Mouse (Mus musculus) hindbrain, embryonic 16.5 days (tissue): ENCODE measurements around the gene Ces1h. TPM values are rescaled to one million over a fixed set of nuclear protein-coding genes. Genes with fewer than 3 reads are reported as not detected.

Experiments
- ATAC-seq: fragments of 200-750 bp; cut with Nextera tagmentation; 2 replicates; pipeline ENCODE4 v1.8.0; 2017; ENCODE audit warnings: moderate TSS enrichment, moderate library complexity
- H3K27ac ChIP-seq: fragments of 300-500 bp; sonication (generic); 2 replicates; pipeline ENCODE4 v1.5.1; 2014; ENCODE audit warnings: low read depth, mild to moderate bottlenecking, control low read depth, low read length, moderate library complexity
- H3K27me3 ChIP-seq: fragments of 300-500 bp; sonication (generic); replicated peaks from 2 replicates; pipeline ENCODE4 v1.6.1; 2014; ENCODE audit warnings: low read length; ENCODE audit not compliant: control insufficient read depth, insufficient read depth
- H3K36me3 ChIP-seq: fragments of 300-500 bp; sonication (generic); 2 replicates; pipeline ENCODE4 v1.6.1; 2014; ENCODE audit warnings: mild to moderate bottlenecking, low read length, moderate library complexity, mixed read lengths; ENCODE audit not compliant: control insufficient read depth, insufficient read depth
- H3K4me1 ChIP-seq: fragments of 300-500 bp; sonication (generic); 2 replicates; pipeline ENCODE4 v1.6.1; 2014; ENCODE audit warnings: low read depth, low read length; ENCODE audit not compliant: control insufficient read depth, insufficient read depth
- H3K4me2 ChIP-seq: fragments of 300-500 bp; sonication (generic); 2 replicates; pipeline ENCODE4 v1.6.1; 2014; ENCODE audit warnings: mild to moderate bottlenecking, low read length, control low read depth, moderate library complexity
- H3K4me3 ChIP-seq: fragments of 300-500 bp; sonication (generic); 2 replicates; pipeline ENCODE4 v1.5.1; 2014; ENCODE audit warnings: mild to moderate bottlenecking, low read length, control low read depth, moderate library complexity
- H3K9ac ChIP-seq: fragments of 300-500 bp; sonication (generic); 2 replicates; pipeline ENCODE4 v1.6.1; 2014; ENCODE audit warnings: low read depth, mild to moderate bottlenecking, control low read depth, low read length, moderate library complexity
- H3K9me3 ChIP-seq: fragments of 300-500 bp; sonication (generic); 2 replicates; pipeline ENCODE4 v1.6.1; 2014; ENCODE audit warnings: mild to moderate bottlenecking, low read length, moderate library complexity; ENCODE audit not compliant: control insufficient read depth
- WGBS: fragments of 180-500 bp; shearing (Covaris S2); extraction: QIAGEN DNeasy Blood & Tissue Kit; methylation state at CpG from one replicate; pipeline ENCODE4 v1.1.7; 2014; 5-methylcytosine and 5-hydroxymethylcytosine counted together
- polyA plus RNA-seq: library from polyadenylated mRNA; unstranded; fragments of >200 nt; fragmentation: Nextera tagmentation; extraction: Ambion mirVana; gene quantifications from 2 replicates; pipeline ENCODE4 v1.2.1, GENCODE M21; 2015

Ces1h gene
- polyA plus RNA-seq, 1 experiment from 2014 or later, result not detected

GRCm38 (mm10) chr8:93337207-93337606 lies 42.3 kb downstream of the Ces1h start, which contains the start of gene Ces1g:
Gene Ces1g, minus strand, starts transcription at chr8:93337308.
- ATAC-seq, result no peak
- H3K9me3 ChIP-seq, result no peaks in the 10 kb centered on the region
- no peaks in the 10 kb centered on the region for H3K27me3 ChIP-seq
- H3K4me2 ChIP-seq, result no peak within 1 kb of the TSS
- no peak within 1 kb of the TSS for H3K4me3 ChIP-seq
- no peak within 1 kb of the TSS for H3K9ac ChIP-seq
- no peak within 1 kb of the TSS for H3K27ac ChIP-seq
- no peaks in the 10 kb centered on the region for H3K36me3 ChIP-seq
- no peaks in the 10 kb centered on the region for H3K4me1 ChIP-seq
- 69% methylated on average over 3 of the region's 3 CpGs for WGBS

GRCm38 (mm10) chr8:93332703-93333102 lies 46.8 kb downstream of the Ces1h start:
- Histone ChIP-seq H3K27me3 (no peaks in the 10 kb centered on the region), H3K9ac (no peak overlapping the region), H3K4me3 (no peak overlapping the region), H3K4me2 (no peak overlapping the region), H3K4me1 (no peaks in the 10 kb centered on the region), H3K27ac (no peak overlapping the region), H3K9me3 (no peaks in the 10 kb centered on the region), H3K36me3 (no peaks in the 10 kb centered on the region)
- 63% methylated on average over 1 of the region's 1 CpGs for WGBS
- ATAC-seq, result no peak

GRCm38 (mm10) chr8:93331151-93331550 lies 48.4 kb downstream of the Ces1h start:
- Histone ChIP-seq H3K9me3 (no peaks in the 10 kb centered on the region), H3K9ac (no peak overlapping the region), H3K36me3 (no peaks in the 10 kb centered on the region), H3K4me1 (no peaks in the 10 kb centered on the region), H3K4me3 (no peak overlapping the region), H3K4me2 (no peak overlapping the region), H3K27ac (no peak overlapping the region), H3K27me3 (no peaks in the 10 kb centered on the region)
- WGBS, result 94% methylated on average over 2 of the region's 2 CpGs
- ATAC-seq, result no peak

DNA sequence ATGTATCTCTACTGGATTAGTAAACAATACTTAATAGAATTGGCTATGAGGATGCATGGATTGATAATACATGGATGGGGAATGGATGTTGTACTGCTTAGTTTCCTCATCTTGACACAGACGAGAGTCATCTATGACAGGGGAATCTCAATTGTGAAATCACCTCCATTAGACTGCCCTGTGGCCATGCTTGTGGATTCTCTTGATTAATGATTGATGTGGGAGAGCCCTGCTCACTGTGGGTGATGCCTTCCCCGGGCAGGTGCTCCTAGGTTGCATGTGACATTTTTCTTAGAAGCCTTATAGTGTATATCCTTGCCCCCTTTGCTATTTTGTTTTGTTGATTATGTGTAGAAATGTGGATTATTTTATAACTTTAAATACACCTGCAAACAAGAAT lies 54.4 kb downstream of the Ces1h start:
- ATAC-seq, result no peak
- Histone ChIP-seq H3K9ac (no peak overlapping the region), H3K9me3 (no peaks in the 10 kb centered on the region), H3K4me3 (no peak overlapping the region), H3K27me3 (no peaks in the 10 kb centered on the region), H3K4me1 (no peaks in the 10 kb centered on the region), H3K4me2 (no peak overlapping the region), H3K27ac (no peak overlapping the region), H3K36me3 (no peaks in the 10 kb centered on the region)
- 87% methylated on average over 2 of the region's 2 CpGs for WGBS

GRCm38 (mm10) chr8:93317031-93317430 lies 62.5 kb downstream of the Ces1h start:
- no peaks in the 10 kb centered on the region for H3K4me1 ChIP-seq
- WGBS, result 87% methylated on average over 2 of the region's 2 CpGs
- no peak overlapping the region for H3K9ac ChIP-seq
- no peaks in the 10 kb centered on the region for H3K36me3 ChIP-seq
- ATAC-seq, result no peak
- H3K27ac ChIP-seq, result no peak overlapping the region
- H3K4me2 ChIP-seq, result no peak overlapping the region
- H3K9me3 ChIP-seq, result no peaks in the 10 kb centered on the region
- no peak overlapping the region for H3K4me3 ChIP-seq
- H3K27me3 ChIP-seq, result no peaks in the 10 kb centered on the region

DNA sequence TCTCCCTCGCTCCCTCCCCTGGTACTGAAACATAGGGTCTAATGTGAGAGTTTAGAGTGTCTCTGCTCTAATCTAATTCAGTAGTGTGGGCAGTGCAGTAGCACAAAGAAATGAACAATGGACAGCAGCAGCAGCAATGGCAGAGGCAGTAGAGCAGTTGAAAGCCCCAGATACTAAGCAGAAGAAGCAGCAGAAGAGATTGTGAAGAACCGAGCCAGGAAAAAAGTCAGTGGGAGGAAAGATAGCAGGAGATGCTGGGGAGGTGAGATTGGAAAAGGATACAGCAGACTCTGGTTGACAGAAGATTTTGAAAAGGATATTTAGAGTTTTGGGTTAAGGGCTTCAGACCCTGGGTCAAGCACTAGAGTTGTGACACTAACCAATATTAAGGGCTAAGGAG lies 64.0 kb downstream of the Ces1h start:
- no peaks in the 10 kb centered on the region for H3K4me1 ChIP-seq

More for the DNA sequence above, 64.0 kb downstream of the Ces1h start:
- Histone ChIP-seq H3K4me2 (no peak overlapping the region), H3K9me3 (no peaks in the 10 kb centered on the region), H3K9ac (no peak overlapping the region), H3K36me3 (no peaks in the 10 kb centered on the region), H3K27me3 (no peaks in the 10 kb centered on the region), H3K4me3 (no peak overlapping the region), H3K27ac (no peak overlapping the region)
- no peak for ATAC-seq
- 82% methylated on average over 2 of the region's 2 CpGs for WGBS

Other genes starting within 250 kb of the Ces1h start
- not detected in 2 replicates for gene Ces1c, start 248.4 kb downstream of the Ces1h start, polyA plus RNA-seq
- gene Ces1d, start 181.9 kb downstream of the Ces1h start, polyA plus RNA-seq, result 0.10 and 0.20 TPM in 2 replicates
- gene Ces1e, start 150.1 kb downstream of the Ces1h start, polyA plus RNA-seq, result not detected in 2 replicates
- not detected in 2 replicates for gene Ces1f, start 100.0 kb downstream of the Ces1h start, polyA plus RNA-seq
- not detected in 2 replicates for gene Ces1g, start 42.4 kb downstream of the Ces1h start, polyA plus RNA-seq
- 0.20 and 0.78 TPM in 2 replicates for gene Ces5a, start 156.1 kb upstream of the Ces1h start, polyA plus RNA-seq